Mouse (Mus musculus): ENCODE measurements around the gene Olfr652. TPM values are rescaled to one million over a fixed set of nuclear protein-coding genes. Genes with fewer than 3 reads are reported as not detected.

Olfr652 gene
- total RNA-seq (2021), result not detected

DNA sequence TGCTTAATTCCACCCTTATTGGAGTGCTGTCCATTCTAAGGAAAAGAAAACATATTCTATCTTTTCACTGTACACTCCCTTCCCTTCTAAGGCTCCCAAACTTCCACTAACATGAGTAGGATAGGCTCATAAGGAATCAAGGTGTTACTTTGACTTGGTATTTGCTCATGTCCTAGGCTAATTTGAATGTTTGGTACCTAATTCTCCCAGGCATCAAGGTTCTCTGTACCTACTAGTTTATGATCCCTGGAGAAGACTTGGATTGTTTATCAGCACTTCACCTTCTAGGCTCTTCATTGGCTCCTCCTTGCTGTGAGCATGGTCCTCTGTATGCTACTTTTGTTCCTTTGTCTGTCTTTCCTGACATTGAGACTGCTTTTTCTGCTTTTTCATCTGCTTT, at the start of gene Olfr652:
Gene Olfr652, plus strand, starts transcription at position 301 of the 400 bp plus-strand sequence.
- intact Hi-C loops (cut with DNase I), result no loop called here
- no peak for DNase-seq (ENCODE audit: low spot score in 2 of 2)

GRCm38 (mm10) chr7:104549833-104550232, 10.9 kb upstream of the Olfr652 start, which contains the start of gene Olfr651:
Gene Olfr651, plus strand, starts transcription at chr7:104550133.
- intact Hi-C loops (cut with DNase I), result no loop called here
- DNase-seq (ENCODE audit: low spot score in 2 of 2), result no peak

GRCm38 (mm10) chr7:104552700-104553099, 8.0 kb upstream of the Olfr652 start:
- DNase-seq (ENCODE audit: low spot score in 2 of 2), result no peak
- intact Hi-C loops (cut with DNase I), result no loop called here

DNA sequence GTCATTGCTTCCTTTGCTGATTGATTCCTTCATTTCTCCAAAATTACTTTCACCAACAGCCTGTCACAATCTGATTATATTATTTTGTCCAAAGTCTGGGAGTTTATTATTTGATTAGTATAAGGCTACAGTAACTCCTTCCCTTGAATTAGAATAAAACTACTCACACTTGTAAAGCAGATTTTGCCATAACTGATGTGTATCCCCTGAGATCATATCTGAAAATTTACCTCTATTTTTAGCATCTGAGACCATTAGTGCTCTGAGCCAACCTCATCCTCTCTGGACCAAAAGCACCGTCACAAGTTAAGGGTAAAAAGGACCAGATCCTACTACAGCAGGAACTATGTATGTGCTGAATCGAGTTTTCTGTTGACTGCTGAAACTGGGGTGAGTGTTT, 16.3 kb downstream of the Olfr652 start, which contains the start of gene Olfr653:
Gene Olfr653, plus strand, starts transcription at position 301 of the 400 bp plus-strand sequence.
- DNase-seq (ENCODE audit: low spot score in 2 of 2), result no peak
- intact Hi-C loops (cut with DNase I), result no loop called here

DNA sequence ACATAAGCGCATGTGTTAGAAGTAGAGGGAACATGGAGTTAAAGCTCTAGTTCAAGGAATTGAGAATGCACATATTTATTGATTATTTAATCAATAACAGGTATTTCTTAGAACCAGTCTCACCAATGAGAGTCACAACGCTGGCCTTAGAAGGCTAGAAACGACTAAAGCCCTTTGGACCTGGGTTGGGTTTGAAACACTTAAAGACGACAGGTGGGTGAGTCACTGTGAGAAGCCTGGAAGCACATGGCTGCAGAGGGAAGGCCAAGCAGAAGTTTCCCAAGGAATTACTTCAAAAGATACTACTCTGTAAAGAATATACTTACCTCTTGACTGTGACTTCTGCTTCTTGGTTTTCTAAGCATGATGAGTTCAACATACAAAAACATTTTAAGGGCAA, 20.1 kb downstream of the Olfr652 start:
- intact Hi-C loops (cut with DNase I), result no loop called here

GRCm38 (mm10) chr7:104581429-104581828, 20.7 kb downstream of the Olfr652 start:
- DNase-seq (ENCODE audit: low spot score in 2 of 2), result no peak
- intact Hi-C loops (cut with DNase I), result no loop called here

More for the DNA sequence above, 20.1 kb downstream of the Olfr652 start:
- DNase-seq (ENCODE audit: low spot score in 2 of 2), result no peak

GRCm38 (mm10) chr7:104586725-104587124, 26.0 kb downstream of the Olfr652 start, which contains the start of gene Olfr654:
Gene Olfr654, plus strand, starts transcription at chr7:104587025.
- DNase-seq (ENCODE audit: low spot score in 2 of 2), result no peak

GRCm38 (mm10) chr7:104588274-104588673, 27.6 kb downstream of the Olfr652 start:
- no peak for DNase-seq (ENCODE audit: low spot score in 2 of 2)

More at GRCm38 (mm10) chr7:104586725-104587124, 26.0 kb downstream of the Olfr652 start, which contains the start of gene Olfr654:
- intact Hi-C loops (cut with DNase I), result no loop called here

DNA sequence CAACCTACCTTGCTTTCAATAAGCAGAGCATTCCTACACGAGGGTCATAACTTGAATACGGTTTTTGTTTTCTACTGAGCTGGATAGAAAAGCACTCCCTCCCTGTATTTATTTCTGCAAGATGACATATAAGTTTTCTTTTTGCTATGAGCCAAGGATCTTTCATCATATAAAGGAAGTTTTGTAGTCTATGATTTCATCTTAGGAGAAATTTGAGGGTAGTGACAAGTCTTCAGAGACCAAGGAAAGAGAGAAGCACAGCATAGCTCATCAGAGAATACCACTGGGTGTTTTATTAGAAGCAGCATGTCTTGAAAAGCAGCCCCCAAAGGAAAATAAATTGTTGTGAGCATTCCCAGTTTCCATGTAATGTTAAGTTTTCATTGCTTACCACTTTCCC, 41.0 kb downstream of the Olfr652 start, which contains the start of gene Olfr655:
Gene Olfr655, minus strand, starts transcription at position 101 of the 400 bp plus-strand sequence.
- intact Hi-C loops (cut with DNase I), result no loop called here
- no peak for DNase-seq (ENCODE audit: low spot score in 2 of 2)

More at GRCm38 (mm10) chr7:104588274-104588673, 27.6 kb downstream of the Olfr652 start:
- intact Hi-C loops (cut with DNase I), result no loop called here

- intact Hi-C loops (cut with DNase I), result no loop called here
- no peak for DNase-seq (ENCODE audit: low spot score in 2 of 2)
Observed at GRCm38 (mm10) chr7:104603173-104603572, 42.5 kb downstream of the Olfr652 start.

DNA sequence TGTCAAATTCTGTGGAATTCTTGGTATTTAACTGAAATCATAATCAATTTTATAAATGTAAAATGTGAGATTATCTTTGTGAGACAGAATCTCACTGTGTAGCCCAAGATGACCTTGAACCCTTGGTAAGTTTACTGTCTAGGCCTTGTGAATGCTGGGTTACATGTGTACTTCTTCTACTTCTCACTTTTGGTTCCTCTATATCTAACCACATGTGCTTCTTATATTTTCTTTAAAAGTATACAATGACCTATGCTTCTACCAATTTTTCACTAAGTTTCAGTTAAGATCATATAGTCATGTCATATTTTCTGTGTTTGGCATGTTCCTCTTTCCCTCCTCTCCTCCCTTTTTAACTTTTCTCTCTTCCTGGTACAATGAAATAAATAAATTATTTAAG, 44.0 kb downstream of the Olfr652 start:
- no peak for DNase-seq (ENCODE audit: low spot score in 2 of 2)
- intact Hi-C loops (cut with DNase I), result no loop called here

DNA sequence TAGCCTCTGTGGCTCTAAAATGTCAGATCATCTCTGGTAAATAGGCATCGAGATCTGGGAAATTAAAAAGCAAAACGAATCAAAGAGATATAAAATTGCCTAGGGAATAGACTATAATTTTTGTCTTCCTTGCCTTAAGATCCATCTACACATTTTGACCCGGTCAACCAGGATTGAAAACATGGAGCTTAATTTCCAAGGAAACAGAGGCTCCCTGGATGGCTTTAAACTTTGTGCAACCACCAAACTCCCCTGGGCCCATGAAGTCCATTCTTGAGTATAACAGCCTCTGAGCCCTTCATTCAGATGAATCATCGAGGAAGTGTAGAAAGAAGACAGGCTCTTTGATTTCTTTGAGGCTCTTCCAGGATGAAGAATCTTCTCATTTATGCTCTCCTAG, 53.0 kb downstream of the Olfr652 start, which contains the start of gene Olfr656:
Gene Olfr656, plus strand, starts transcription at position 301 of the 400 bp plus-strand sequence.
- intact Hi-C loops (cut with DNase I), result no loop called here
- no peak for DNase-seq (ENCODE audit: low spot score in 2 of 2)

Other genes with a start within 250 kb of the Olfr652 start
- 1 to 10 TPM; 1.8 to 2.1 TPM for gene Trim12a, start 245.4 kb upstream of the Olfr652 start, total RNA-seq (2021)
- not detected for gene Trim34b, start 231.4 kb upstream of the Olfr652 start, total RNA-seq (2021)
- 1 to 10 TPM in 1 of 2 experiments, under 1 TPM in 1; 0.94 to 1.5 TPM for gene Trim12c, start 207.5 kb upstream of the Olfr652 start, total RNA-seq (2021)
- not detected for gene Trim30b, start 191.0 kb upstream of the Olfr652 start, total RNA-seq (2021)
- not detected for gene Trim30c, start 160.1 kb upstream of the Olfr652 start, total RNA-seq (2021)
- 1 to 10 TPM in 1 of 2 experiments, under 1 TPM in 1; 0.82 to 1.3 TPM for gene Trim30a, start 95.7 kb upstream of the Olfr652 start, total RNA-seq (2021)
- gene Trim30d, start 53.1 kb upstream of the Olfr652 start, total RNA-seq (2021), result under 1 TPM in 1 of 2 experiments, not detected in 1; 0.27 TPM
- not detected for gene Olfr651, start 10.8 kb upstream of the Olfr652 start, total RNA-seq (2021)
- not detected for gene Olfr653, start 16.4 kb downstream of the Olfr652 start, total RNA-seq (2021)
- gene Olfr654, start 26.1 kb downstream of the Olfr652 start, total RNA-seq (2021), result not detected
- not detected for gene Olfr655, start 40.9 kb downstream of the Olfr652 start, total RNA-seq (2021)
- gene Olfr656, start 53.1 kb downstream of the Olfr652 start, total RNA-seq (2021), result not detected
- not detected for gene Olfr657, start 63.9 kb downstream of the Olfr652 start, total RNA-seq (2021)
- gene Olfr658, start 86.4 kb downstream of the Olfr652 start, total RNA-seq (2021), result not detected
- not detected for gene Olfr659, start 105.9 kb downstream of the Olfr652 start, total RNA-seq (2021)
- gene Olfr661, start 125.6 kb downstream of the Olfr652 start, total RNA-seq (2021), result not detected
- gene Usp17le, start 216.6 kb downstream of the Olfr652 start, total RNA-seq (2021), result not detected